Mouse (Mus musculus): ENCODE data around the gene Retsat. TPM values are rescaled to one million over a fixed set of nuclear protein-coding genes. Genes with fewer than 3 reads are reported as not detected.
A peak's percentile ranks its signal among the peaks of the same experiment; 100 is the strongest.

The Retsat gene
- polyA plus RNA-seq, 1 experiment, result 25.6 TPM

DNA sequence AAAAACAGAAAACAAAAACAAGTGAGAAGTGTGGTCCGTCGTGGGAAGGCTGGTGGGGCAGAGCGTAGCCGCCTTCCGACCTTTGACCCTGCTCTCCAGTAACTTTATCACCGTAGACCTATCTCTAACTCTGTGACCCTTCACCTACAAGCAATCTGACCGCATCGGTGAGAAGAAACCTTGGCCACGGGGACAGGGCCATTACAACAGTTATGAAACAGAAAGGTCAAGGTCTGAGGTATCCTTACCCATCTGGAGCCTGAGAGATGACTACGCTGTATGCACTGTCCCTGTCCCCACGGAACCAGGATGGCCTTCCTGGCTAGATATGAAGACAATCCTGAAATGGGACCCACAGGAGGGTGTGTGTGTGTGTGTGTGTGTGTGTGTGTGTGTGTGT is 14.1 kb upstream of the Retsat start:
- Histone ChIP-seq H3K9me3 (no peaks in the 10 kb centered on the region), H3K4me3 (replicated peaks) (no peak overlapping the region), H3K27me3 (replicated peaks) (peaks cover 4% of the 10 kb centered on the region), H3K36me3 (replicated peaks; ENCODE audit: low read length) (peaks cover 57% of the 10 kb centered on the region), H3K4me1 (peaks cover 16% of the 10 kb centered on the region)
- TF ChIP-seq FLI1 (IDR thresholded peaks at IDR 0.05; ENCODE audit: low read length) (no peak), GATA1 (IDR thresholded peaks at IDR 0.05; ENCODE audit: borderline replicate concordance, low read length) (no peak)

DNA sequence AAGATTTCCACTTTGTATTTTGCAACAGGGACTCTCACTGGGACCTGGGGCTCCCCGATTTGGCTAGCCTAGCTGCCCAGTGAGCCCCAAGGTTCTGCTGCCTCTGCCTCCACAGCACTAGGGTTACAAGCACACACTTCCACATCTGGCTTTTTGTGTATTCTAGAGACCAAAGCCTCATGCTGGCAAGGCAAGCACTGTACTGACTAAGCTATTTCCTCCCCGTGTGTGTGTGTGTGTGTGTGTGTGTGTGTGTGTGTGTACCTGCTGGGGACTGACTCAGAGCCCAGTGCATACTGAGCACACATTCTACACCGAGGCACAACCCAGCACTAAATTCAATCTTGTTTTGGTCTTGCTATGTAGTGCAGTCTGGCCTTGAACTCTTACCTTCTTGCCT is 11.6 kb upstream of the Retsat start:
- no peak overlapping the region for H3K4me3 ChIP-seq (replicated peaks)
- no peak for TF ChIP-seq FLI1 (IDR thresholded peaks at IDR 0.05; ENCODE audit: low read length)
- no peak for TF ChIP-seq GATA1 (IDR thresholded peaks at IDR 0.05; ENCODE audit: borderline replicate concordance, low read length)
- H3K27me3 ChIP-seq (replicated peaks), result peaks cover 4% of the 10 kb centered on the region
- H3K4me1 ChIP-seq, result peaks cover 14% of the 10 kb centered on the region
- H3K9me3 ChIP-seq, result no peaks in the 10 kb centered on the region
- H3K36me3 ChIP-seq (replicated peaks; ENCODE audit: low read length), result peaks cover 52% of the 10 kb centered on the region

DNA sequence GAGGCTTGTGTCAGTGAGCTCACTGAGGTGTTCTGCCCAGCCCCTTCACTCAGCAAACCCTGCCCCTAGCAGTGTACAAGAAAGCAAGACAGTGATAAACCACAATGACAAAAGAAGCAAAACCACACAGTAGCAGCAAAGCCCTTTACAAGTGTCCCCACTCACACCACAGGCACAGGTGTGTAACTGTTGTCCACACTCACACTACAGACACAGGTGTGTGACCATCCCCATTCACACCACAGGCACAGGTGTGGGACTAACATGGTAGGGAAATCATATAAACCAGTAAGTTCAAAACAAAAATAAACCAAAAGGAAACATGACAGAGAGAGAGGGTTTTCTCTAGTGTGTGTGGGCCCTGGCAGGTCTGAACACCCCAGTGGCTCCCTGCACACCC is 10.0 kb upstream of the Retsat start:
- Histone ChIP-seq H3K36me3 (replicated peaks; ENCODE audit: low read length) (peaks cover 65% of the 10 kb centered on the region), H3K4me3 (replicated peaks) (no peak overlapping the region), H3K4me1 (peaks cover 7% of the 10 kb centered on the region; the same call in 1 of the 2 replicates), H3K9me3 (no peaks in the 10 kb centered on the region), H3K27me3 (replicated peaks) (peaks cover 4% of the 10 kb centered on the region)
- TF ChIP-seq FLI1 (IDR thresholded peaks at IDR 0.05; ENCODE audit: low read length), result no peak
- TF ChIP-seq GATA1 (IDR thresholded peaks at IDR 0.05; ENCODE audit: borderline replicate concordance, low read length), result no peak

DNA sequence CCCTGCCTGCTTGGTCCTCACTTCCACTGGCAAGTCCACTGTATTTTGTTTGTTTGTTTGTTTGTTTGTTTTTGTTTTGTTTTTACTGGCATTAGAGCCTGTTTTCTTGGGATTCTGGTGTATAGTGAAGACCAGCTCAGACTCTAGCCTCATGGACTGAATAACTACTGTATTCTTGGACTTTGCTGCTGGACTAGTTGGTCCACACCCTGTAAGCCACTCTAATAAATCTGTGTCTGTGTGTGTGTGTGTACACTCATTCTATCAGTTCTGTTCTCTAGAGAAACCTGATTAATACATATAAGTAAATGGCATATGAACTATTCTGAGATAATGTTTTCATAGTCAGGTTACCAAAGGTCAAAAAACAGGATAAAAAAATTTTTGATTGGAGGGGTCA is 8.2 kb upstream of the Retsat start:
- H3K36me3 ChIP-seq (replicated peaks; ENCODE audit: low read length), result peaks cover 67% of the 10 kb centered on the region
- peaks cover 7% of the 10 kb centered on the region; the same call in 1 of the 2 replicates for H3K4me1 ChIP-seq
- TF ChIP-seq FLI1 (IDR thresholded peaks at IDR 0.05; ENCODE audit: low read length) (no peak), GATA1 (IDR thresholded peaks at IDR 0.05; ENCODE audit: borderline replicate concordance, low read length) (no peak)
- H3K4me3 ChIP-seq (replicated peaks), result no peak overlapping the region
- no peaks in the 10 kb centered on the region for H3K27me3 ChIP-seq (replicated peaks)
- H3K9me3 ChIP-seq, result no peaks in the 10 kb centered on the region

DNA sequence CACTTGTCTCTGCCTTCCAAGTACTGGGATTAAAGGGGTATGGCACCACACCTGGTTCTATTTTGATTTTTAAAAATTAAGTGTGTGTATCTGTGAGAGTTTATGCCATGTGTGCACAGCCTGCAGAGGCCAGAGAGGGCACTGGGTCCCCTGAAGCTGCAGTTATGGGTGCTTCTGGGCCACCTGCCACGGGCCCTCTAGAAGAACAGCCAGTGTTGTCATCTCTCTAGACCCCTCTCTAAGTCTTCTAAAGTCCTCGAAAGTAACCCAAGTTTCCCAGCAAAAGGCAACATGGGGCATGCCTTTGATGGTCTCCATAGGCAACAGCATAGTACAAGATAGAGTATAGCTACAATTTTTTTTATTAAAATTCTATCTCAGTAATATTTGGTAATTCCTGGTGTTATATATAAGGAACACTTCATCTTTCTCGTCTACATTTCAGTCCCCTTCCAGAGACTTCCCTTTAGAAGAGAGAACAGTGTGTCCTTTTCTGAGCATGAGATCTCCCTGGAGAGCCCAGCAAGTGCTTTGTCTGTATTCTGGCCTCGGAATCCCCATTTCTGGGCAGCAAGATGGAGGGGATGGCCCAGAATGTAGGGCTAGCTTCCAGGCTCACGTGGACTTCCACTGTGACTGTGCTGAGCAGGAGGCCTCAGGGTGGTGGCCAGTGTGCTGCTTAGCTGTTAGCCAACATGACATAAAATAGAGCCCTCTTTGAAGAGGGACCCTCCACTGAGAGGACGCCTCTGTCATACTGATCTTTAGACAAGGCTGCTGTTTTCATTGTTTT is 5.1 kb upstream of the Retsat start:
- H3K36me3 ChIP-seq (replicated peaks; ENCODE audit: low read length), result peaks cover 39% of the 10 kb centered on the region

DNA sequence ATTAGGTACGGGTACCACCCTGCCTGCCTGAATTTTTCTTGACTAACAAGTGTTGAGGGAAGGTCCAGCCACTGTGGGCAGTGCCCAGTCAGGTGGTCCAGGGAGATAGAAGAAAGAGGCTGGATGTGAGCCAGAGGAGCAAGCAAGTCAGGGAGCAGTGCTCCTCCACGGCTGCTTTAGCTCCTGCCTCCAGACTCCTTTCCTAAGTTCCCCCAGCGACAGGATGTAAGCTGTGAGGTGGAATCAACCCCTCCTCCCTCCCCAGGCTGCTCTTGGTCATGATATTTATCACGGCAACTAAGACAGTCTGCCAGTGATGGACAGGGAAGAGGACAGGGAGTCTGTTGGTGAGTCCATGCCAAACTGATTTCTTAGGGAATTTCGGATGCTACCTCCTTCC is 4.4 kb upstream of the Retsat start:
- no peaks in the 10 kb centered on the region for H3K9me3 ChIP-seq
- H3K27me3 ChIP-seq (replicated peaks), result no peaks in the 10 kb centered on the region
- TF ChIP-seq GATA1 (IDR thresholded peaks at IDR 0.05; ENCODE audit: borderline replicate concordance, low read length) (no peak), FLI1 (IDR thresholded peaks at IDR 0.05; ENCODE audit: low read length) (no peak)
- peaks cover 37% of the 10 kb centered on the region for H3K36me3 ChIP-seq (replicated peaks; ENCODE audit: low read length)
- H3K4me1 ChIP-seq, result peaks cover 27% of the 10 kb centered on the region
- no peak overlapping the region for H3K4me3 ChIP-seq (replicated peaks)

More for the DNA sequence above, 5.1 kb upstream of the Retsat start:
- H3K27me3 ChIP-seq (replicated peaks), result no peaks in the 10 kb centered on the region
- H3K4me1 ChIP-seq, result peaks cover 25% of the 10 kb centered on the region
- H3K4me3 ChIP-seq (replicated peaks), result no peak overlapping the region
- no peaks in the 10 kb centered on the region for H3K9me3 ChIP-seq
- TF ChIP-seq FLI1 (IDR thresholded peaks at IDR 0.05; ENCODE audit: low read length), result no peak
- TF ChIP-seq GATA1 (IDR thresholded peaks at IDR 0.05; ENCODE audit: borderline replicate concordance, low read length), result no peak

DNA sequence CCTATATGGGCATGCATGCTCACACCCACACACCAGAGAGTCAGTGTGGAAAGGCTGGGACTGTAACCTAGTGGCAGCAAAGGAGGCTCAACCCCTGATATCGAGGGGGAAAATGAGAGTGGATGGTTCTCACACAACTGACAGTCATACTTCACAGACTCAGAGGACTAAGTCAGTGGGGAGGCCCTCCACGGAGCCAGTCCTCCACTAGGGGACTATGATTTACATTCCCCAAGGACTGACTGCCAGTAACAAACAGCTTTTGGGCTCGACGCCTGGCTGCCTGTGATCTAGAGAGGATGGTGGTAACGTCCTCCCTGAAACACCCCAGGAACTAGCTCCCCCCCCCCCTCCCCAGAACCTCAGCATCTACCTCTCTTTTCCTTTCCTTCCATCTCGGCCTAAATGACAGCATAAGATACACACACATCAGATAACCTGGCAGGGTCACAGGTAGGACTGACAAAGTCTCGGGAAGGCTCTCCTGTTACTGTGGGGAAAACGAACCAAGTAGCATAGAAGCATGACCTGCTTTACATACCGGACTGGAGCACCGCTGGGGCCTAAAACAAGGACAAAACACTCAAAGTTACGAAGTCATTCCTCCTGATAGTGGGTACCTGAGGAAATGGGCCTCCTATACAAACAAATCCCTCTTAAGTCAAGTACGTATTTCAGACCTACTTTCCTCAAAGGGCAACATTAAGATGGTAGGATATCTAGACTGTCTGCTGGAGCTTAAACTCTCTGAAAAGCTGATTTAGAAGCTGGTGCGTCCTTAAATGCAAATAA is 996 bp upstream of the Retsat start:
- Histone ChIP-seq H3K36me3 (replicated peaks; ENCODE audit: low read length) (peaks cover 37% of the 10 kb centered on the region), H3K9me3 (no peaks in the 10 kb centered on the region), H3K4me3 (replicated peaks) (peak overlapping the region; percentile 98), H3K27me3 (replicated peaks) (no peaks in the 10 kb centered on the region), H3K4me1 (peaks cover 47% of the 10 kb centered on the region)
- TF ChIP-seq GATA1 (IDR thresholded peaks at IDR 0.05; ENCODE audit: borderline replicate concordance, low read length), result no peak
- no peak for TF ChIP-seq FLI1 (IDR thresholded peaks at IDR 0.05; ENCODE audit: low read length)

DNA sequence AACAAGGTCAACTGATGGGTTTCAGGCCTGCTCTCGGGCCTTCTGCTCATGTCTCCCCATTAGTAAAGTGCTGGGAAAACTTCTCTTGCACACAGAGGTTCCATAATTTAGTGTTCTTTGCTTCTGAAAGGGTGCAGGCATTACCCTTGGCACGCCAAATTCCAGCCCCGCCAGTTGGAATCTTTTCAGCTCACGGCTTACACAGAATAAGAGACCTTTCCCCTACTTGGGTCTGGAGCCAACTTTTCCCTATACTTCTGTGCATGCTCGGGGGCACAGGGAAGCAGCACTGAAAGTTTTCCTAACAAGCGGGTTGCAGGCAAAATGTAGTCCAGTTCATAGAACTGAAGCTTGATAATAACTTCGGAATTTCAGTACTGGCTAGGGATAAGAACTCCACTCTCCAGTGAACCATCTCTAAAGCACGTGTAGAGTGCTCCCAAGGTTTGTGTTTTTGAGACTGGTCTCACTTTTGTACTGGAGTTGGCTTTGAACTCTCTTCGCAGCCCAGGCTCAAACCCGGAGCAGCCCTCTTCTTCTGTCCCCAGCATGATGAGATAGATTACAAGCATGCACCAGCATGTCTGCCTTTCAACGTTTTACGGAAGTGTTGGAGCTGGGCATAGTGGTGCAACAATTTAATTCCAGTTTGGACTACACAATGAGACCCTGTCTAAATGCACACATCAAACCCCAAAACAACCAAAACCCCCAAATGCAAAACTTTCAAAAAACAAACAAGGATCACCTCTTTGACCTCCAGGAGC is 699 bp downstream of the Retsat start:
- Histone ChIP-seq H3K4me3 (replicated peaks) (peak overlapping the region; percentile 98), H3K36me3 (replicated peaks; ENCODE audit: low read length) (peaks cover 39% of the 10 kb centered on the region), H3K9me3 (no peaks in the 10 kb centered on the region), H3K27me3 (replicated peaks) (no peaks in the 10 kb centered on the region), H3K4me1 (peaks cover 58% of the 10 kb centered on the region)
- TF ChIP-seq GATA1 (IDR thresholded peaks at IDR 0.05; ENCODE audit: borderline replicate concordance, low read length) (no peak), FLI1 (IDR thresholded peaks at IDR 0.05; ENCODE audit: low read length) (no peak)

DNA sequence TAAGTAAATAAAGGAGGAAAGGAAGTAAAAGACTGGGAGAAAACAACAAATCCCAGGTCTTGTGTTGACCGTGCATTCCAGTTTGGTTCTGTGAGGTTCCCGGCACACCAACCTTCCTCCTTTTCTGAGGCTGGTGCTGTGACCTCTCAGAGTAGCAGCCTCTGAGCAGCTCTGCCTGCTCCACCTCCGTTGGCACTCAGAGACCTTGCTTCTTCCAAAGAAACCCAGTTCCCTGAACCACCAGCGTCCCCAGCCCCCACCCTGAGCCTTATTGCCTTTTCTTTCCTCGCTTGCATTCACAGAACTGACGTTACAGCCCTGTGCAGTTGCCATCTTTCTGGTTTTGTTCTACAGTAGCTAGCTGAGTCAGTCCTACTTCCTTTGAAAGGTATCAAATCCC is 1.9 kb downstream of the Retsat start:
- H3K4me1 ChIP-seq, result peaks cover 62% of the 10 kb centered on the region
- peaks cover 42% of the 10 kb centered on the region for H3K36me3 ChIP-seq (replicated peaks; ENCODE audit: low read length)
- TF ChIP-seq GATA1 (IDR thresholded peaks at IDR 0.05; ENCODE audit: borderline replicate concordance, low read length) (no peak), FLI1 (IDR thresholded peaks at IDR 0.05; ENCODE audit: low read length) (no peak)
- H3K4me3 ChIP-seq (replicated peaks), result no peak overlapping the region
- no peaks in the 10 kb centered on the region for H3K9me3 ChIP-seq
- H3K27me3 ChIP-seq (replicated peaks), result no peaks in the 10 kb centered on the region
